Mouse (Mus musculus): Measurements from ENCODE around the gene Dtd1. TPM values are rescaled to one million over a fixed set of nuclear protein-coding genes. Genes with fewer than 3 reads are reported as not detected.

Gene Dtd1
- total and polyA plus RNA-seq, 3 experiments = 32.5 to 36.0 TPM; not detected in 1

DNA sequence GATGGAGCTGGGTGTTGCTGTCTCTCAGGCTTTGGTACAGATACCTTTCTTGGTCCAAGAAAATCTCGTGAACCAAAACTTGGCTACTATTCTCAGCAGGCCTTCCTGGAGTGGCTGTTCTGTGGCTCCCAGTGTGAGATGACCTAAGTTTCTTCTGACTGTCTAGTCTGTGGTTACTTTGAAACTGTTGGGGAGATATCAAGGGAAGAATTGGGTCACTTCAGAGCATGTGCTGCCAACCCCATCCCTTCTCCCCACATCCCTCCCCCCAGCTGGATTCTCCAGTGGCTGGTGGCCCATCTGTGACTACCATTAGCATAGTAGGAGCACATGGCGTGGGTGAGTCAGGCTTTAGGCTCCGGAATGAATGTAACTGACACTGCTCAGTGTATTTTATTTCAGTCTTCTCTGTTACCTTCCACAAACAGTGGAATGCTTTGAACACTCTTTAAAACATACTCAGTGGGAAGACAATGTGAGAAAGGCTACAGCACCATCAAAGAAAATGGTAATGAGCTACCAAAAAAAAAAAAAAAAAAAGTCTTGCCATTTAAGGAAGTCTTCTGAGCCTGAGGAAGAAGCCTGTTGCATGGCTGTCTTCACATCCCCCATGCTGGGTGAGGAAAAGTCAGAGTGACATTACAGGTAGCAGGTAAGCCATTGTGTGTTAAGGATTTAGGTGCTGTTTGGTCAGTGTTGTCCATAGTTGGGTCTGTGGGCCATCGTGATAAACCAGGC lies 146.5 kb downstream of the Dtd1 start:
- Histone ChIP-seq H3K36me3 (ENCODE audit: control insufficient read depth in 1 of 2, insufficient read depth in 2 of 2, low read length in 2 of 2) (no peaks in the 10 kb centered on the region; a peak in 1 of 4 replicates), H3K9ac (ENCODE audit: control insufficient read depth, low read depth, low read length, poor library complexity, severe bottlenecking) (no peak overlapping the region), H3K27ac (ENCODE audit: control insufficient read depth, low read depth, low read length) (no peak overlapping the region), H3K4me1 (ENCODE audit: control insufficient read depth in 1 of 2, insufficient read depth in 2 of 2, low read length in 2 of 2) (0 out of 4 replicates have a peak, but pooled peaks cover 0 to 4% of the 10 kb centered on the region in 2 experiments), H3K79me2 (ENCODE audit: control insufficient read depth, insufficient read depth, low read length, poor library complexity) (no peaks in the 10 kb centered on the region), H3K4me3 (ENCODE audit: control insufficient read depth in 1 of 2, insufficient read depth in 1 of 2, low read depth in 2 of 2, low read length in 2 of 2) (no peak overlapping the region), H3K27me3 (ENCODE audit: control insufficient read depth in 1 of 2, insufficient read depth in 2 of 2, low read length in 2 of 2) (no peaks in the 10 kb centered on the region), H3K9me3 (replicated peaks; ENCODE audit: insufficient read depth, low read length) (no peaks in the 10 kb centered on the region)
- no peak for DNase-seq (ENCODE audit: low read depth, low spot score)
- TF ChIP-seq BHLHE40 (IDR thresholded peaks at IDR 0.05; ENCODE audit: borderline replicate concordance, low read depth, low read length) (no peak), MAX (IDR thresholded peaks at IDR 0.05; ENCODE audit: low read length) (no peak), TAL1 (IDR thresholded peaks at IDR 0.05; ENCODE audit: low read length) (no peak), MEF2A (IDR thresholded peaks at IDR 0.05; ENCODE audit: extremely low read depth, insufficient replicate concordance, low read depth, low read length, poor library complexity, severe bottlenecking) (no peak), RCOR1 (IDR thresholded peaks at IDR 0.05; ENCODE audit: low read depth, low read length) (no peak), EP300 (IDR thresholded peaks at IDR 0.05; ENCODE audit: low read depth in 1 of 2, low read length in 2 of 2) (no peak), UBTF (IDR thresholded peaks at IDR 0.05; ENCODE audit: borderline replicate concordance, insufficient read depth, low read depth, low read length) (no peak)

DNA sequence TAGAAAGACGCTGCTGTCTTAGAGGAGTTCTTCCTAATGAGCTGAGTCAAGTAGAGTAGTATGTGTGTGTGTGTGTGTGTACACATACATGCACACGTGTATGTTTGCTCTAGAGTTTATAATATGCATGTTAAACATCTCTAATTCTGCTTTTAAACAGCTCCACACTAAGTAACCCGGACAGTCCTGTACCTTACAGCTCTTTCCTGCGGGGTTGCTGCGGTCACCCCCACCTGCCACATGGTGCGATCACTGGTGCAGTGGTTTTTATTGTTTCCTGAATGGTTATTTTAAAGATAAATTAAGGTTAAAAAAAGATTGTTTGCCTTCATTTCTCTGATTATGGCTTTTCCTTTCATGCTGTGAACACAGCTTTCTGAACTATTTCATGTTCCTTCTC lies 153.9 kb downstream of the Dtd1 start:
- H3K79me2 ChIP-seq (ENCODE audit: control insufficient read depth, insufficient read depth, low read length, poor library complexity) = no peaks in the 10 kb centered on the region

DNA sequence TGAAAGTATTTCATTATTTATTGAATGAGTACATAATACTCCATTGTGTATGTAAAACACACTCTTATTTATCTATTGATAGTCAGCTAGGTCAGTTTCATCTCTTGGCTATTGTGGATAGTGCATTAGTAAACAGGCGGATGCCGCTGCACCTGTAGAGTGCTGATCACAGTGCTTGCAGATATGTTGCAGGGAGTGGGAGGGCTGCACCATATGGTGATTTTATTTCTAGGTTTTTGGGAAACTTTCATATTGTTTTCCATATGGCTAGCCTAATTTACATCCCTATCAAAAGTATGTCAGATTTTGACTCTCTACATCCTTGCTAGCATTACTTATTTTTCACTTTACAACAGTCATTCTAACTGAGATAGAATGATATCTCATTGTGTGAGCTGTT lies 155.3 kb downstream of the Dtd1 start:
- no peak overlapping the region for H3K4me3 ChIP-seq (ENCODE audit: control insufficient read depth in 1 of 2, insufficient read depth in 1 of 2, low read depth in 2 of 2, low read length in 2 of 2)
- no peaks in the 10 kb centered on the region for H3K79me2 ChIP-seq (ENCODE audit: control insufficient read depth, insufficient read depth, low read length, poor library complexity)
- H3K9ac ChIP-seq (ENCODE audit: control insufficient read depth, low read depth, low read length, poor library complexity, severe bottlenecking) = no peak overlapping the region
- no peak for DNase-seq (ENCODE audit: low read depth, low spot score)
- H3K27me3 ChIP-seq (ENCODE audit: control insufficient read depth in 1 of 2, insufficient read depth in 2 of 2, low read length in 2 of 2) = no peaks in the 10 kb centered on the region
- TF ChIP-seq TAL1 (IDR thresholded peaks at IDR 0.05; ENCODE audit: low read length) (no peak), RCOR1 (IDR thresholded peaks at IDR 0.05; ENCODE audit: low read depth, low read length) (no peak), NELFE (IDR thresholded peaks at IDR 0.05; ENCODE audit: low read depth, low read length) (no peak), ZKSCAN1 (IDR thresholded peaks at IDR 0.05; ENCODE audit: low read depth, low read length) (no peak)
- no peak overlapping the region for H3K27ac ChIP-seq (ENCODE audit: control insufficient read depth, low read depth, low read length)
- H3K4me1 ChIP-seq (ENCODE audit: control insufficient read depth in 1 of 2, insufficient read depth in 2 of 2, low read length in 2 of 2) = no peaks in the 10 kb centered on the region
- H3K36me3 ChIP-seq (ENCODE audit: control insufficient read depth in 1 of 2, insufficient read depth in 2 of 2, low read length in 2 of 2) = no peaks in the 10 kb centered on the region
- no peaks in the 10 kb centered on the region for H3K9me3 ChIP-seq (replicated peaks; ENCODE audit: insufficient read depth, low read length)

More for the DNA sequence above, 153.9 kb downstream of the Dtd1 start:
- no peaks in the 10 kb centered on the region for H3K27me3 ChIP-seq (ENCODE audit: control insufficient read depth in 1 of 2, insufficient read depth in 2 of 2, low read length in 2 of 2)
- H3K9ac ChIP-seq (ENCODE audit: control insufficient read depth, low read depth, low read length, poor library complexity, severe bottlenecking) = no peak overlapping the region
- no peak overlapping the region for H3K27ac ChIP-seq (ENCODE audit: control insufficient read depth, low read depth, low read length)
- H3K36me3 ChIP-seq (ENCODE audit: control insufficient read depth in 1 of 2, insufficient read depth in 2 of 2, low read length in 2 of 2) = no peaks in the 10 kb centered on the region
- no peaks in the 10 kb centered on the region for H3K9me3 ChIP-seq (replicated peaks; ENCODE audit: insufficient read depth, low read length)
- no peak for TF ChIP-seq POLR2AphosphoS2 (IDR thresholded peaks at IDR 0.05; ENCODE audit: low read length)
- TF ChIP-seq KAT2A (conservative IDR thresholded peaks at IDR 0.05; ENCODE audit: low read depth, low read length) = no peak
- no peak for TF ChIP-seq ZC3H11A (IDR thresholded peaks at IDR 0.05; ENCODE audit: low read depth, low read length)
- TF ChIP-seq ZMIZ1 (IDR thresholded peaks at IDR 0.05; ENCODE audit: low read depth, low read length) = no peak
- TF ChIP-seq TAL1 (IDR thresholded peaks at IDR 0.05; ENCODE audit: low read length) = no peak
- no peak for TF ChIP-seq MAFK (IDR thresholded peaks at IDR 0.05; ENCODE audit: borderline replicate concordance, low read depth, low read length)
- no peak for TF ChIP-seq BHLHE40 (IDR thresholded peaks at IDR 0.05; ENCODE audit: borderline replicate concordance, low read depth, low read length)
- no peak for TF ChIP-seq MAZ (IDR thresholded peaks at IDR 0.05; ENCODE audit: low read depth, low read length)
- TF ChIP-seq SIN3A (IDR thresholded peaks at IDR 0.05; ENCODE audit: low read length) = no peak
- no peak for TF ChIP-seq NELFE (IDR thresholded peaks at IDR 0.05; ENCODE audit: low read depth, low read length)
- no peak for TF ChIP-seq POLR2AphosphoS5 (IDR thresholded peaks at IDR 0.05; ENCODE audit: borderline replicate concordance, low read depth, low read length)
- no peak overlapping the region for H3K4me3 ChIP-seq (ENCODE audit: control insufficient read depth in 1 of 2, insufficient read depth in 1 of 2, low read depth in 2 of 2, low read length in 2 of 2)
- no peak for DNase-seq (ENCODE audit: low read depth, low spot score)
- no peaks in the 10 kb centered on the region for H3K4me1 ChIP-seq (ENCODE audit: control insufficient read depth in 1 of 2, insufficient read depth in 2 of 2, low read length in 2 of 2)

Measured in MEL (cell line).